Mouse (Mus musculus) G1E (cell line): Measurements from ENCODE around the gene Ankrd54.

ENCODE experiments used
- CTCF ChIP-seq: IDR thresholded peaks from 2 replicates; pipeline ENCODE4 v1.5.1; 2012; ENCODE audit warnings: low read depth, low read length, inconsistent platforms, mixed read lengths
- GATA2 ChIP-seq: IDR thresholded peaks from 2 replicates; pipeline ENCODE4 v1.6.1; 2012; ENCODE audit warnings: low read depth, low read length, inconsistent platforms, borderline replicate concordance
- POLR2AphosphoS5 ChIP-seq: IDR thresholded peaks from 2 replicates; pipeline ENCODE4 v1.6.1; 2012; ENCODE audit warnings: low read depth, low read length, inconsistent platforms; ENCODE audit not compliant: insufficient replicate concordance

DNA sequence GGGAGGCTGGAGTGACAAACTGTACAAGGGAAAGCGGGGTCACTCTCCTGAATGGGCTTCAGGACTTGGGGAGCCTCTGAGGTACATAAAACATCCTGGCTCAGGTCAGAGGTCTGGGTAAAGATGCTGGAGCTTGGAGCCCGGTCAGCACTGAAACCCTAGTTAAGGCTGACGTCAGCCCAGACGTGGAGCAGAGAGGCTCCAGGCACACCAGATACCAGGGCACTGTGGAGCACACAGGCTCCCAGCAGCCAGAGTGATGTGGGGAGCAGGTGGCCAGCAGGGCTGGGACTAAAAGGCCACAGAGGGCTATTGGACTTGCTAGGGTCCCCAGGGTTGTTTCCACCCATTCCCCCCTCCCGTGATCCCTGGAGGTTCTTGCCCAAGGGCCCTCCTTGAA is 53.0 kb downstream of the Ankrd54 start:
- TF ChIP-seq CTCF (no peak), POLR2AphosphoS5 (no peak), GATA2 (no peak)
